Mouse (Mus musculus): ENCODE data around the gene Endou. TPM values are rescaled to one million over a fixed set of nuclear protein-coding genes. Genes with fewer than 3 reads are reported as not detected.

Endou gene
- polyA plus RNA-seq, 1 experiment from 2014 or later = 0.11 TPM

GRCm38 (mm10) chr15:97723536-97724345 is 7.4 kb downstream of the Endou start:
- 82% methylated on average over 6 of the region's 6 CpGs for whole genome bisulfite sequencing

GRCm38 (mm10) chr15:97721008-97721701 is 10.0 kb downstream of the Endou start:
- Histone ChIP-seq H3K9me3 (no peaks in the 10 kb centered on the region), H3K27me3 (ENCODE audit: insufficient read depth, poor library complexity, severe bottlenecking) (peaks cover 15% of the 10 kb centered on the region; the same call in 1 of the 2 replicates), H3K4me1 (peaks cover 23% of the 10 kb centered on the region), H3K36me3 (no peaks in the 10 kb centered on the region), H3K27ac (peak overlapping the region; percentile 17; the same call in 1 of the 2 replicates), H3K4me3 (no peak overlapping the region)
- WGBS = 82% methylated on average over 15 of the region's 15 CpGs
- DNase-seq (ENCODE audit: low spot score) = no peak

More at GRCm38 (mm10) chr15:97723536-97724345, 7.4 kb downstream of the Endou start:
- H3K4me1 ChIP-seq = peaks cover 17% of the 10 kb centered on the region
- H3K9me3 ChIP-seq = no peaks in the 10 kb centered on the region
- no peak overlapping the region for H3K27ac ChIP-seq
- no peak overlapping the region for H3K4me3 ChIP-seq
- H3K36me3 ChIP-seq = no peaks in the 10 kb centered on the region
- no peak for DNase-seq (ENCODE audit: low spot score)
- peaks cover 9% of the 10 kb centered on the region; the same call in 1 of the 2 replicates for H3K27me3 ChIP-seq (ENCODE audit: insufficient read depth, poor library complexity, severe bottlenecking)

GRCm38 (mm10) chr15:97720026-97720675 is 11.0 kb downstream of the Endou start:
- WGBS = 71% methylated on average over 12 of the region's 12 CpGs
- Histone ChIP-seq H3K27me3 (ENCODE audit: insufficient read depth, poor library complexity, severe bottlenecking) (peaks cover 15% of the 10 kb centered on the region; the same call in 1 of the 2 replicates), H3K4me3 (no peak overlapping the region), H3K9me3 (no peaks in the 10 kb centered on the region), H3K4me1 (peaks cover 23% of the 10 kb centered on the region), H3K27ac (peak overlapping the region; percentile 62; the same call in 1 of the 2 replicates), H3K36me3 (no peaks in the 10 kb centered on the region)
- no peak for DNase-seq (ENCODE audit: low spot score)

GRCm38 (mm10) chr15:97719494-97719893 is 11.6 kb downstream of the Endou start:
- Histone ChIP-seq H3K4me1 (peaks cover 23% of the 10 kb centered on the region), H3K4me3 (no peak overlapping the region), H3K36me3 (no peaks in the 10 kb centered on the region), H3K27ac (0 out of 2 replicates have a peak overlapping the region, but pooled peaks have one; percentile 62), H3K9me3 (no peaks in the 10 kb centered on the region), H3K27me3 (ENCODE audit: insufficient read depth, poor library complexity, severe bottlenecking) (peaks cover 15% of the 10 kb centered on the region; the same call in 1 of the 2 replicates)
- 90% methylated on average over 12 of the region's 12 CpGs for WGBS
- no peak for DNase-seq (ENCODE audit: low spot score)

- H3K27ac ChIP-seq = peak overlapping the region; percentile 33; the same call in 1 of the 2 replicates
- no peak for DNase-seq (ENCODE audit: low spot score)
- H3K36me3 ChIP-seq = no peaks in the 10 kb centered on the region
- H3K4me3 ChIP-seq = no peak overlapping the region
- 80% methylated on average over 8 of the region's 8 CpGs for WGBS
- H3K4me1 ChIP-seq = peaks cover 23% of the 10 kb centered on the region
- H3K9me3 ChIP-seq = no peaks in the 10 kb centered on the region
- peaks cover 15% of the 10 kb centered on the region; the same call in 1 of the 2 replicates for H3K27me3 ChIP-seq (ENCODE audit: insufficient read depth, poor library complexity, severe bottlenecking)
These were observed 12.5 kb downstream of the Endou start for GRCm38 (mm10) chr15:97718535-97719155.

- no peak for DNase-seq (ENCODE audit: low spot score)
- no peaks in the 10 kb centered on the region for H3K9me3 ChIP-seq
- no peak overlapping the region for H3K4me3 ChIP-seq
- H3K27me3 ChIP-seq (ENCODE audit: insufficient read depth, poor library complexity, severe bottlenecking) = peaks cover 15% of the 10 kb centered on the region; the same call in 1 of the 2 replicates
- H3K36me3 ChIP-seq = no peaks in the 10 kb centered on the region
- H3K4me1 ChIP-seq = peaks cover 29% of the 10 kb centered on the region
- 33% methylated on average over 12 of the region's 12 CpGs for WGBS
- peak overlapping the region; percentile 33; the same call in 1 of the 2 replicates for H3K27ac ChIP-seq
These were observed 13.1 kb downstream of the Endou start for GRCm38 (mm10) chr15:97717861-97718534.

GRCm38 (mm10) chr15:97716782-97717181 is 14.4 kb downstream of the Endou start:
- no peak for DNase-seq (ENCODE audit: low spot score)
- Histone ChIP-seq H3K4me3 (no peak overlapping the region), H3K27ac (no peak overlapping the region), H3K36me3 (no peaks in the 10 kb centered on the region), H3K9me3 (no peaks in the 10 kb centered on the region), H3K4me1 (peaks cover 34% of the 10 kb centered on the region), H3K27me3 (ENCODE audit: insufficient read depth, poor library complexity, severe bottlenecking) (peaks cover 15% of the 10 kb centered on the region; the same call in 1 of the 2 replicates)
- WGBS = 63% methylated on average over 11 of the region's 11 CpGs

- no peak overlapping the region for H3K4me3 ChIP-seq
- peaks cover 31% of the 10 kb centered on the region for H3K4me1 ChIP-seq
- H3K36me3 ChIP-seq = no peaks in the 10 kb centered on the region
- DNase-seq (ENCODE audit: low spot score) = no peak
- peaks cover 15% of the 10 kb centered on the region; the same call in 1 of the 2 replicates for H3K27me3 ChIP-seq (ENCODE audit: insufficient read depth, poor library complexity, severe bottlenecking)
- 86% methylated on average over 1 of the region's 1 CpGs for WGBS
- H3K9me3 ChIP-seq = no peaks in the 10 kb centered on the region
- H3K27ac ChIP-seq = no peak overlapping the region
These were observed 15.4 kb downstream of the Endou start for GRCm38 (mm10) chr15:97715734-97716133.

GRCm38 (mm10) chr15:97715083-97715482 is 16.1 kb downstream of the Endou start:
- Histone ChIP-seq H3K9me3 (no peaks in the 10 kb centered on the region), H3K36me3 (no peaks in the 10 kb centered on the region), H3K4me3 (no peak overlapping the region), H3K27ac (no peak overlapping the region), H3K4me1 (peaks cover 25% of the 10 kb centered on the region), H3K27me3 (ENCODE audit: insufficient read depth, poor library complexity, severe bottlenecking) (peaks cover 15% of the 10 kb centered on the region; the same call in 1 of the 2 replicates)
- WGBS = 87% methylated on average over 8 of the region's 8 CpGs
- DNase-seq (ENCODE audit: low spot score) = no peak

- Histone ChIP-seq H3K4me1 (peaks cover 17% of the 10 kb centered on the region), H3K36me3 (no peaks in the 10 kb centered on the region), H3K9me3 (no peaks in the 10 kb centered on the region), H3K27me3 (ENCODE audit: insufficient read depth, poor library complexity, severe bottlenecking) (no peaks in the 10 kb centered on the region), H3K4me3 (no peak overlapping the region), H3K27ac (no peak overlapping the region)
- WGBS = 62% methylated on average over 6 of the region's 6 CpGs
- no peak for DNase-seq (ENCODE audit: low spot score)
These were observed 18.6 kb downstream of the Endou start for GRCm38 (mm10) chr15:97712546-97712945.

GRCm38 (mm10) chr15:97710906-97711305 is 20.2 kb downstream of the Endou start:
- no peaks in the 10 kb centered on the region for H3K9me3 ChIP-seq
- peaks cover 11% of the 10 kb centered on the region for H3K4me1 ChIP-seq
- no peak overlapping the region for H3K4me3 ChIP-seq
- H3K27me3 ChIP-seq (ENCODE audit: insufficient read depth, poor library complexity, severe bottlenecking) = no peaks in the 10 kb centered on the region
- 80% methylated on average over 6 of the region's 6 CpGs for WGBS
- no peak overlapping the region for H3K27ac ChIP-seq
- no peaks in the 10 kb centered on the region for H3K36me3 ChIP-seq
- DNase-seq (ENCODE audit: low spot score) = no peak

Measured in heart, embryonic 10.5 days (tissue).